Comparison of ENCODE assay signal across 13 mouse cellular contexts in the genomic region with DNA sequence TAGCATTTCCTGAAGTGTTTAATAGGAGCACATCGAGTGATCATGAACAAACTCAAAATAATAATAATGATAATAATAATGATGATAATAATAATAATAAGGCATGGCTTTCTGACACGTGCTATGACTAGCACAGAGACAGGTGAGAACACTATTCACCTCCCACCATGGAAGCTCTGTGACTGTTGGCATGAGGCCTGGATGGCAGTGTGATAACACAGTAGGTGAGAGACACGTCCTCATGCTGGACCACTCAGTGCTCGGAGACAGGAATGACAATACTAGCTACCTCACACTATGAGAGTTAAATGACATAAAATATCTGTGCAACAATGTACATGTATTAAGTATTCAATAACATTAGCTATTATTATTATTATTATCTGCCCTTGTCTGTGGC.
"Had no signal": no experiment of that assay in that cellular context is flagged by ENCODE, and none has a peak within 500 bp of the region (broad histone marks: within the 10 kb centered on the region; RNA-seq: fewer than 3 reads in every experiment).

No protein-coding gene starts in this region.

- ATAC-seq: liver, embryonic 12.5 days; midbrain, embryonic 13.5 days; midbrain, embryonic 16.5 days had no signal

- DNase-seq: kidney, postnatal 25 days; layer of hippocampus, adult 9-11 months; liver; lung, adult 18-20 months; lung, postnatal 10 days; lung, postnatal 36 days; retina, postnatal 1 day; right cerebral cortex, postnatal 25 days; spleen, adult 18-20 months; thymus, postnatal 25 days had no signal
